Mouse (Mus musculus) CD4-positive, CD25-positive, alpha-beta regulatory T cell, adult 2 months (primary cell): ENCODE measurements around the gene 4930562C15Rik.
"Not testable (repeated sequence)": the region's sequence is repeated elsewhere in the genome, so short reads cannot be mapped to it uniquely, and the experiment has no call there.

Experiments
- DNase-seq: peaks from one replicate; pipeline ENCODE4 v3.0.0-alpha.2; 2012; ENCODE audit warnings: low read depth, low spot score

Gene 4930562C15Rik

GRCm38 (mm10) chr16:4835191-4835590, at the start of gene 4930562C15Rik:
4930562C15Rik (plus strand) TSS chr16:4835416.
- DNase-seq = no peak

- DNase-seq = no peak
Measured at GRCm38 (mm10) chr16:4785706-4786105, 49.5 kb upstream of the 4930562C15Rik start.

- DNase-seq = no peak
Measured at GRCm38 (mm10) chr16:4788176-4788575, 47.0 kb upstream of the 4930562C15Rik start.

- DNase-seq = no peak
Measured at GRCm38 (mm10) chr16:4789311-4789768, 45.9 kb upstream of the 4930562C15Rik start.

- peak; percentile 97 for DNase-seq
Measured at GRCm38 (mm10) chr16:4789810-4790559, 45.2 kb upstream of the 4930562C15Rik start, which contains the start of gene Cdip1. Cdip1 (minus strand) TSS chr16:4790292.

- peak; percentile 61 for DNase-seq
Measured at GRCm38 (mm10) chr16:4791332-4791731, 43.9 kb upstream of the 4930562C15Rik start.

GRCm38 (mm10) chr16:4796631-4797030, 38.6 kb upstream of the 4930562C15Rik start:
- DNase-seq = no peak

- DNase-seq = no peak
Measured at GRCm38 (mm10) chr16:4818349-4818748, 16.9 kb upstream of the 4930562C15Rik start.

GRCm38 (mm10) chr16:4824466-4824865, 10.8 kb upstream of the 4930562C15Rik start:
- not testable (repeated sequence) for DNase-seq

GRCm38 (mm10) chr16:4827639-4828038, 7.6 kb upstream of the 4930562C15Rik start:
- DNase-seq = no peak

- no peak for DNase-seq
Measured at GRCm38 (mm10) chr16:4829271-4829900, 5.8 kb upstream of the 4930562C15Rik start.

GRCm38 (mm10) chr16:4831650-4832419, 3.4 kb upstream of the 4930562C15Rik start:
- peak; percentile 9 for DNase-seq

- DNase-seq = no peak
Measured at GRCm38 (mm10) chr16:4833858-4834257, 1.4 kb upstream of the 4930562C15Rik start.

GRCm38 (mm10) chr16:4837631-4838030, 2.4 kb downstream of the 4930562C15Rik start:
- no peak for DNase-seq

GRCm38 (mm10) chr16:4839552-4839951, 4.3 kb downstream of the 4930562C15Rik start:
- DNase-seq = no peak

GRCm38 (mm10) chr16:4840231-4840630, 5.0 kb downstream of the 4930562C15Rik start:
- no peak for DNase-seq

GRCm38 (mm10) chr16:4847041-4847440, 11.8 kb downstream of the 4930562C15Rik start:
- no peak for DNase-seq

- DNase-seq = no peak
Measured at GRCm38 (mm10) chr16:4848090-4848489, 12.9 kb downstream of the 4930562C15Rik start.

- DNase-seq = no peak
Measured at GRCm38 (mm10) chr16:4850361-4850760, 15.1 kb downstream of the 4930562C15Rik start.

- DNase-seq = no peak
Measured at GRCm38 (mm10) chr16:4850938-4851628, 15.9 kb downstream of the 4930562C15Rik start.

- no peak for DNase-seq
Measured at GRCm38 (mm10) chr16:4855046-4855650, 19.9 kb downstream of the 4930562C15Rik start.
